Mouse (Mus musculus) liver, embryonic 15.5 days (tissue): ENCODE results near the gene Fam149b. TPM values are rescaled to one million over a fixed set of nuclear protein-coding genes. Genes with fewer than 3 reads are reported as not detected.
A peak's percentile ranks its signal among the peaks of the same experiment; 100 is the strongest.

ENCODE experiments used
- ATAC-seq: fragments of 200-750 bp; cut with Nextera tagmentation; 2 replicates; pipeline ENCODE4 v1.8.0; 2017; ENCODE audit warnings: moderate number of reproducible peaks, mild to moderate bottlenecking, moderate library complexity; ENCODE audit not compliant: insufficient read depth
- H3K27ac ChIP-seq: fragments of 300-500 bp; sonication (generic); replicated peaks from 2 replicates; pipeline ENCODE4 v1.5.1; 2015; ENCODE audit warnings: mild to moderate bottlenecking, inconsistent platforms
- H3K27me3 ChIP-seq: fragments of 300-500 bp; sonication (generic); 2 replicates; pipeline ENCODE4 v1.6.1; 2015; ENCODE audit warnings: mild to moderate bottlenecking, inconsistent platforms
- H3K36me3 ChIP-seq: fragments of 300-500 bp; sonication (generic); replicated peaks from 2 replicates; pipeline ENCODE4 v1.6.1; 2015; ENCODE audit warnings: moderate library complexity, mild to moderate bottlenecking, inconsistent platforms
- H3K4me1 ChIP-seq: fragments of 300-500 bp; sonication (generic); replicated peaks from 2 replicates; pipeline ENCODE4 v1.6.1; 2015; ENCODE audit warnings: inconsistent platforms
- H3K4me2 ChIP-seq: fragments of 300-500 bp; sonication (generic); 2 replicates; pipeline ENCODE4 v1.6.1; 2015; ENCODE audit warnings: moderate library complexity, mild to moderate bottlenecking, inconsistent platforms
- H3K4me3 ChIP-seq: fragments of 300-500 bp; sonication (generic); replicated peaks from 2 replicates; pipeline ENCODE4 v1.5.1; 2015; ENCODE audit warnings: mild to moderate bottlenecking, inconsistent platforms
- H3K9ac ChIP-seq: fragments of 300-500 bp; sonication (generic); 2 replicates; pipeline ENCODE4 v1.6.1; 2015; ENCODE audit warnings: moderate library complexity, mild to moderate bottlenecking, inconsistent platforms
- H3K9me3 ChIP-seq: fragments of 300-500 bp; sonication (generic); replicated peaks from 2 replicates; pipeline ENCODE4 v1.6.1; 2016; ENCODE audit warnings: inconsistent platforms
- WGBS: fragments of 180-500 bp; shearing (Covaris S2); methylation state at CpG from one replicate; pipeline ENCODE4 v1.1.7; 2015; ENCODE audit warnings: mixed read lengths; ENCODE audit not compliant: insufficient replicate concordance; 5-methylcytosine and 5-hydroxymethylcytosine counted together
- polyA plus RNA-seq: library from polyadenylated mRNA; unstranded; fragments of >200 nt; fragmentation: Nextera tagmentation; extraction: Ambion mirVana; gene quantifications from 2 replicates; pipeline ENCODE4 v1.2.1, GENCODE M21; 2015

Fam149b gene
- polyA plus RNA-seq, 1 experiment from 2014 or later, result 7.5 TPM

DNA sequence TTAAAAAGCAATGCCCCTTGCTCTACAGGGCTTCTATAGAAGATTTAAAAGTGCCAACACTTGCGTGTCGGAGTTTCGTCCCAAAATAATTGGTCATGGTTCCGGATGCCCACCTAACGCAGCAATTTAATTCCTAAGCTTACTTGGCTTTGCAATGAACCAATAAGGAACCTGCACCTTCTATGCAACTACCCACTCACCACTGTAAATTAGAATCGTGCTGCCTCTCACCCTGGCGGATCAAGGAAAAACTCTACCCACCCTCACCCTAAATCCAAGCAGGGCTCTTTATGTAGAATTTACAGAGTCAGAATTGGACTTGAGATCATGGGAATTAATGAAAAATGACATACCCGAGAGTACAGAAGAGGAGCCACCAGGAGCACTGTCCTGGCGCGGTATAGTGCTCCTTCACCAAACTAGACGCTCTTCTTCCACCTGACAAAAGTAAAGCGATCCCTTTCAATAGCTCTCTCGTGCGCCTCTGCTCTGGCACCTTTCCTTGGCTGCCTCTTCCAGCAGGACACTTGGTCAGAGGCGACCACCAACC lies 446 bp upstream of the Fam149b start:
- Histone ChIP-seq H3K9me3 (no peaks in the 10 kb centered on the region), H3K4me3 (peak overlapping the region; percentile 70), H3K4me2 (peak overlapping the region; percentile 78), H3K27ac (peak overlapping the region; percentile 87), H3K36me3 (peaks cover 29% of the 10 kb centered on the region), H3K9ac (peak overlapping the region; percentile 80), H3K27me3 (no peaks in the 10 kb centered on the region), H3K4me1 (peaks cover 36% of the 10 kb centered on the region)
- 3% methylated on average over 15 of the region's 15 CpGs for WGBS
- peak; percentile 58 for ATAC-seq

DNA sequence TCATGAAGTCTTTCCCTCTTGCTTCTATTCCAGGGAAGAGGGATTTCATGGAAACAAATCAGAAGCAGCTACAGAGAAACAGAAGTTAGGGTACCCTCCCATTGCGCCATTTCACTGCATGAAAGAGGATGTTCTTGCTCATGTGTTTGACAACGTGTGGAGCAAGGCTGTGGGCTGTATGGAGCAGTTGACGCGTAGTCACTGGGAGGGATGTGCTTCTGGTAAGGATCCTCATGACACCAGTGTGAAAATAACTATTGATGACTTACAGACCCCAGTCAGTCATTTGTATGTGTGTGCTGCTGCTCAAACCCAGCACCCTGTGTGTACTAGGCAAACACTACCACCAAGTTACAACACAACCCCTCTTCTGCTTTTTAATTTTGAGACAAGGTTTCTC lies 15.3 kb downstream of the Fam149b start:
- Histone ChIP-seq H3K9ac (no peak overlapping the region), H3K4me1 (no peaks in the 10 kb centered on the region), H3K4me3 (no peak overlapping the region), H3K4me2 (no peak overlapping the region), H3K9me3 (no peaks in the 10 kb centered on the region), H3K27ac (no peak overlapping the region), H3K36me3 (peaks cover 36% of the 10 kb centered on the region), H3K27me3 (no peaks in the 10 kb centered on the region)
- ATAC-seq, result no peak
- WGBS, result 77% methylated on average over 4 of the region's 4 CpGs

DNA sequence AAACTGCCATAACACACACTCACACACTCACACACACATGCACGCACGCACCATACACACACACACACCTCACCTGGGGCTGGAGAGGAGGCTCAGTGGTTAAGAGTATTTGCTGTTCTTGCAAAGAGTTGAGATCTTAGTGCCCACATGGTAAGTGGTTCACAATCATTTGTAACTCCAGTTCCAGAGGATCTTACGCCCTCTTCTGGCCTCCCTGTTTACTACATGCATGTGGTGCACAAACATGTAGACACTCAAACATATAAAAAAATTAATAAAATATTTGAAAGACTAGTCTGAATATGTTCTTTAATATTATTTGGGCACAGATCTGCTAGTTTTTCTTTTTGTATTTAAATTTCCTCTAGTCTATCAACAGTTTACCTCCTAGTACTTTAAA lies 20.3 kb downstream of the Fam149b start:
- no peak overlapping the region for H3K9ac ChIP-seq
- H3K36me3 ChIP-seq, result peaks cover 22% of the 10 kb centered on the region
- no peaks in the 10 kb centered on the region for H3K4me1 ChIP-seq
- WGBS, result 78% methylated on average over 3 of the region's 3 CpGs
- H3K27ac ChIP-seq, result no peak overlapping the region
- no peak for ATAC-seq
- H3K4me2 ChIP-seq, result no peak overlapping the region
- no peak overlapping the region for H3K4me3 ChIP-seq
- no peaks in the 10 kb centered on the region for H3K9me3 ChIP-seq
- no peaks in the 10 kb centered on the region for H3K27me3 ChIP-seq

DNA sequence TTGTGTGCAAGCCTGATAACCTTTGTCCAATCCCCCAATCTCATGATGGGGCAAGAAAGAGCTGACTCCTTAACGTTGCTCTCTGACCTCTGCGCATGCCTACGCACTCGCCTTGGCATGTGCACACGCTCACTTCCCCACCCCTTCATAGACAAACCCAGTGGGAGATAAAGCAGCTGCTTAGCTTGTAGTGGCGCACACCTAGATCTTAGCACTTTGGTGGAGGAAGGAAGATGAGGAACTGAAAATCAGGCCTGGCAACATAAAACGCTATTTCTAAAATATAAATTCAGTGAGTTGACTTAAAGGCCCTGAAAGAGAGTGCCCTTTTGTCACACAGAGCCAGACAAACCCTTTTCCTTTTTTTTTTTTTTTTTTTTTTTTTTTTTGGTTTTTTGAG lies 22.8 kb downstream of the Fam149b start:
- WGBS, result 69% methylated on average over 7 of the region's 7 CpGs
- no peaks in the 10 kb centered on the region for H3K9me3 ChIP-seq
- H3K4me1 ChIP-seq, result no peaks in the 10 kb centered on the region

DNA sequence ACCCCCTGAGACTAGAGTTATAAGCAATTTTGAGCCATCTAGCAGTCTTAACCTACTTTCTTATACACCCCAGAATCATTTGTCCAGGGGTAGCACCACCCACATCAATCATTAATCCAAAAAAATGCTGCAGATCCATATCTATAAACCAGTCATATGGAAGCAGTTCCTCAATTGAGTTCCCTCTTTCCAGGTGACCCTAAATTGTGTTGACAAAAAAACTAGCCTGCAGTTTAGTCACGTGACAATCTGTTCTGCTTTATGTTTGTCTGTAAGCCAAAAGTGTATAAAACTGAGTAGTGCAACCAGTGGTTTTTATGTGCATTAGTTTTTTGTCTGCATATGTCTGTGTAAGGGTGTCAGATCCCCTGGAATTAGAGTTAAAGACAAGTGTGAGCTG lies 23.9 kb downstream of the Fam149b start:
- Histone ChIP-seq H3K27me3 (no peaks in the 10 kb centered on the region), H3K9ac (no peak overlapping the region), H3K4me3 (no peak overlapping the region), H3K27ac (no peak overlapping the region), H3K4me1 (peaks cover 4% of the 10 kb centered on the region), H3K4me2 (no peak overlapping the region), H3K36me3 (peaks cover 34% of the 10 kb centered on the region; the same call in 1 of the 2 replicates), H3K9me3 (no peaks in the 10 kb centered on the region)
- ATAC-seq, result no peak
- 74% methylated on average over 1 of the region's 1 CpGs for WGBS

More for the DNA sequence above, 22.8 kb downstream of the Fam149b start:
- Histone ChIP-seq H3K9ac (no peak overlapping the region), H3K36me3 (peaks cover 27% of the 10 kb centered on the region; the same call in 1 of the 2 replicates), H3K27ac (no peak overlapping the region), H3K4me2 (no peak overlapping the region), H3K27me3 (no peaks in the 10 kb centered on the region), H3K4me3 (no peak overlapping the region)
- ATAC-seq, result no peak

DNA sequence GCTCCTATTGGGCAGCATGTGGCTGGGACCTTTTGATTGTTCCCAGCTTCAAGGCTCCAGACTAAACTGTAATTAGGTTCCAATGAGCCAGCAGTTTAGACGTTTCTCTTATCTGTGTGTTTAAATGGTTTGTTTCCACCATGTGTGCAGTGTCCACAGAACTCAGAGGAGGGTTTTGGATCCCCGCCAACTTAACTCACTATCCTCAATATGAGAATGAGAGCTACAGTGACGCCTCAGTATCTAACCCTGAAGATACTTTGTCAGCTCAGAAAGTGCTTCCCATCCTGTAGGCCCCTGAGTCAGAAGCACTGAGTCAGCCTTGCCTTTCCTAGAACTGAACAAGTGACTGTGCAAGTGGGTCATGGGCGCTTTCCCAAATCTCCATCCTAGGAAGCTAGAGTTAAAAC lies 29.2 kb downstream of the Fam149b start:
- no peaks in the 10 kb centered on the region for H3K27me3 ChIP-seq
- H3K4me3 ChIP-seq, result no peak overlapping the region
- 0 out of 2 replicates have a peak overlapping the region, but pooled peaks have one; percentile 6 for H3K27ac ChIP-seq
- H3K36me3 ChIP-seq, result peaks cover 50% of the 10 kb centered on the region
- 39% methylated on average over 4 of the region's 4 CpGs for WGBS
- ATAC-seq, result peak; percentile 39; the same call in 1 of the 2 replicates
- peaks cover 32% of the 10 kb centered on the region for H3K4me1 ChIP-seq
- no peak overlapping the region for H3K9ac ChIP-seq
- no peak overlapping the region for H3K4me2 ChIP-seq
- H3K9me3 ChIP-seq, result no peaks in the 10 kb centered on the region

DNA sequence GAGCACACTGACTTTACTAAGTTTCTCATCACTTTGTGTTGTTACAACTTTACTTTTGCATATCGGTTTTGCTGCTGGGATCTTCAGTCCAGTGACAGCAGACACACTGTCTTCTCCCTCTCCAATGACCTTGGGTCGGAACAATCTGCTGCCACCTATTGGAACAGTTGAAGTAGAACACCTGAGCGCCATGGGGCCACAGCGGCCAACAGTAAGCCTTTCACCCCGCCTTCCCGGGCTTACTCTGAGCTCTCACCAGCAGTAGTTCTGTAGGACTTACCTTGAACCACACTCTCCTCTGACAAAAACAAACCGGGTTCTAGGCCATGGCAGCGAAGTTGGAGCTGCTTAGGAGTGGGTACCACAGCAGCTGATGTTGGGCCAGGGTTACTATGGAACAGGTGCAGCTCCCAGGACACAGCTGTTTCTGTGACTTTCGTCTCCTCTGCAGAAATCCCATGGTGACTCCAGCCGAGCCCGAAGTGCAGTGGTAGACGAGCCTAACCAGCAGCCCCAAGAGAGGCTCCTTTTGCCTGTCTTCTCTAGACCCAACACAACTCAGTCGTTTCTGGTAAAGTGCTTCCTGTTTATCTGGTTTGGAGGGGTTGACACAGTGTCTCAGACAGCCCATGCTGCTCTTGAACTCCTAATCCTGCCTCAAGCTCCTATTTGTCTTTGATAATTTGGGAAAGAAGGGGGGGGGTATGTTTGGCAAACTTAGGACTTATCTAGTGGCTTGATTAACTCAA lies 30.5 kb downstream of the Fam149b start:
- H3K27ac ChIP-seq, result no peak overlapping the region
- no peaks in the 10 kb centered on the region for H3K27me3 ChIP-seq
- no peak overlapping the region for H3K4me3 ChIP-seq
- H3K36me3 ChIP-seq, result peaks cover 55% of the 10 kb centered on the region
- H3K4me2 ChIP-seq, result peak overlapping the region; percentile 19; the same call in 1 of the 2 replicates
- no peaks in the 10 kb centered on the region for H3K9me3 ChIP-seq
- 28% methylated on average over 13 of the region's 13 CpGs for WGBS
- no peak overlapping the region for H3K9ac ChIP-seq
- peaks cover 32% of the 10 kb centered on the region for H3K4me1 ChIP-seq
- peak; percentile 69 for ATAC-seq

DNA sequence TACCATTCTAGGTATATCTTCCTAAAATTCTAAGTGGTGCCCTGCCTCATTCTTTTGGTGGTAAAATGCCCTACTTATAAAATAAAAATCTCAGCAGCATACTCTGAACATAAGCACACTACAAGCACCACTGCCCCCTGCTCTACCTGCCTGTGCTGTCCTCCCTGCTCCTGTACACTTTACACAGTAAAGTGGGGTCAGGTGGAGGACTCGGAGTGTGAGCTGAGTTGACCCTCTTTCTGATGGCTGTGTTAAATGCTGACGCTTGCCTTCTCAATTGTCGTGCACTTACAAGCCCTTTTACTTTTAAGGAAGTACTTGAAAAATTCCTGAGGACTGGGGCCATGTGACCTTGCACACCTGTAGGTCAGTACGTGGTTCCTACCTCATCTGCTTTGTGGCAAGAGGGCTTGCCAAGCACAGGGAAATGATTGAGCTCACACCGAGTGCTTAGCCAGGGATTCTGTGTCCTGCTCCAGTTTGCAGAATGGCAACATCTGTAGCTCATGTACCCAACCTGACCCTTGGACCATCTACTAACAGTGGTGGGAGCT lies 31.2 kb downstream of the Fam149b start:
- no peaks in the 10 kb centered on the region for H3K27me3 ChIP-seq
- WGBS, result 66% methylated on average over 5 of the region's 5 CpGs
- H3K4me2 ChIP-seq, result no peak overlapping the region
- peaks cover 32% of the 10 kb centered on the region for H3K4me1 ChIP-seq
- no peaks in the 10 kb centered on the region for H3K9me3 ChIP-seq
- H3K27ac ChIP-seq, result no peak overlapping the region
- ATAC-seq, result no peak
- no peak overlapping the region for H3K9ac ChIP-seq
- H3K36me3 ChIP-seq, result peaks cover 55% of the 10 kb centered on the region
- no peak overlapping the region for H3K4me3 ChIP-seq

DNA sequence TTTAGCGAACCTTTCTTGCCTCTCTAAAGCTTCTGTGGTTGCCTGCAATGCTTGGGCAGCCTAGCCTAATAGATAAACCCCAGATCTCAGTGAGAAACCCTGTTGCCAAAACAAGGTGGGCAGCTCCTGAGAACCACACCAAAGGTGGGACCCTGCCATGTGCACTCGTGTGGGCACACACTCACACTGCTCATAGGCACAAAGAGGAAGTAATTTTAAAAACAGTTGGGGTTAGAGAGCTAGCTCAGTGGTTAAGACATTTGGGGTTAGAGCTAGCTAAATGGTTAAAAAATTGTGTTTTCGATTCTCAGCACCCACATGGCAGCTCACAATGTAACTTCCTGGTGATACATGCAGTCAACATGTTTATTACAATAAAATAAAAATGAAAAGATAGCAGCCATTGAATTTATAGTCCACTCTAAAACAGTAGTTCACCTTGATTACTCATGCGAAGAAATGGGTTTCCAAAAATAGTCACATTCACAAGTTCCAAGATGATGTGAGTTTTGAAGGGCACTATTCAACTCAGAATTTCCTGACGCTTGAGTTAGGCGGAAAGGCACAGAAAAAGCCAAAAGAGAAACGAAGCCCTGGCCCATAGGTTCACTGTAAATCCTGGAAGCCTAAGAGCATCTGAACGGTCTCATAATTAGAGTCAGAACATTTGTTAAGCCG lies 31.9 kb downstream of the Fam149b start:
- no peak for ATAC-seq
- Histone ChIP-seq H3K4me2 (no peak overlapping the region), H3K27ac (no peak overlapping the region), H3K9me3 (no peaks in the 10 kb centered on the region), H3K9ac (no peak overlapping the region), H3K4me1 (peaks cover 32% of the 10 kb centered on the region), H3K4me3 (no peak overlapping the region), H3K27me3 (no peaks in the 10 kb centered on the region), H3K36me3 (peaks cover 57% of the 10 kb centered on the region)
- 68% methylated on average over 9 of the region's 9 CpGs for whole genome bisulfite sequencing

DNA sequence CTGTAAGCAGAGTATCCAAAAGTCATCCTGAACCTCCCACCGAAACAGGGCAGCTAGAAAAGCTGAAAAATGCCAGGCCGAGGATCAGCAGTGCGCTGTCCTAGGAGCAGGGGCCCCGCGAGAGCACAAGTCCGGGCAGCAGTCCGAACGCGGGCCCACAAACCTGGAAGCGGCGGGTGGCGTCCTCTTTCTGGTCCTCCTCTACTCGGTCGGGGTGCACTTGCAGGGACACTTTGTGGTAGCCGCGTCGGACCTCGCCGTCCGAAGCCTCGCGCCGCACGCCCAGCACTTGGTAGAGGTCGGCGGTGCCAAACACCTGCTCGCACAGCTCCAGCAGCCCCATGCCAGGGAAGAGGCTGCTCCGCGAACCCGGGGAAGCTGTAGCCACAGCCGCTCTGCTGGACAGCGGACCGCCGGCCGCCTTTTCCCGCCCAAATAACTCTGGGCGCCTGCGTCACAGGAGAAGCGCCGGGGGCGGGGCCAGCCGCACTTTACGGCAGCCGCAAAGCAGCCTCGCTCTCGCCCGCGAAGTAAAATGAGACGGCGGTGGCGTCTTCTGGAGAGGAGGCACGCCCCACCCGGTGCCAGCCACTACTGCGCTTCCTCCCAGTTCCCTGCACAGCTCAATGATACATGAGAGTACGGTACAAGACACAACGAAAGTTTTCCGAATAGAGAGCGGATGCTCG lies 40.6 kb downstream of the Fam149b start, which contains the start of gene Dnajc9:
Dnajc9 (minus strand) TSS at position 470 of the 689 bp plus-strand sequence.
- peaks cover 51% of the 10 kb centered on the region for H3K36me3 ChIP-seq
- WGBS, result under 1% methylated on average over 59 of the region's 59 CpGs

More for the DNA sequence above, 40.6 kb downstream of the Fam149b start, which contains the start of gene Dnajc9:
- peaks cover 46% of the 10 kb centered on the region for H3K4me1 ChIP-seq
- H3K4me2 ChIP-seq, result peak within 1 kb of the TSS; percentile 74
- H3K9me3 ChIP-seq, result no peaks in the 10 kb centered on the region
- peak within 1 kb of the TSS; percentile 91 for H3K9ac ChIP-seq
- peak within 1 kb of the TSS; percentile 82 for H3K27ac ChIP-seq
- H3K27me3 ChIP-seq, result no peaks in the 10 kb centered on the region
- peak within 1 kb of the TSS; percentile 80 for H3K4me3 ChIP-seq
- peak; percentile 63 for ATAC-seq
